Mouse (Mus musculus): ENCODE data around the gene Fam110a. TPM values are rescaled to one million over a fixed set of nuclear protein-coding genes. Genes with fewer than 3 reads are reported as not detected.
A peak's percentile ranks its signal among the peaks of the same experiment; 100 is the strongest.
"Not testable (repeated sequence)": the region's sequence is repeated elsewhere in the genome, so short reads cannot be mapped to it uniquely, and the experiment has no call there.

Fam110a gene
- total RNA-seq, 2 experiments from 2014 or later: 3.8 to 4.8 TPM

- no peak for DNase-seq
- intact Hi-C loops (cut with DNase I; ENCODE audit: low total_unique reads): no loop called here
Measured at GRCm38 (mm10) chr2:151998505-151998899, 18.5 kb upstream of the Fam110a start.

- intact Hi-C loops (cut with DNase I; ENCODE audit: low total_unique reads): no loop called here
- DNase-seq: no peak
Measured at GRCm38 (mm10) chr2:151997776-151998504, 17.9 kb upstream of the Fam110a start.

GRCm38 (mm10) chr2:151997190-151997575 lies 17.2 kb upstream of the Fam110a start:
- not testable (repeated sequence) for DNase-seq

GRCm38 (mm10) chr2:151996229-151997189 lies 16.5 kb upstream of the Fam110a start, which contains the start of gene Slc52a3:
TSS of gene Slc52a3 (plus strand) at chr2:151996511.
- peak; percentile 82 for DNase-seq
- intact Hi-C loops (cut with DNase I; ENCODE audit: low total_unique reads): no loop called here

More at GRCm38 (mm10) chr2:151997190-151997575, 17.2 kb upstream of the Fam110a start:
- intact Hi-C loops (cut with DNase I; ENCODE audit: low total_unique reads): not testable (repeated sequence)

GRCm38 (mm10) chr2:151994350-151995122 lies 14.5 kb upstream of the Fam110a start:
- peak; percentile 71 for DNase-seq
- intact Hi-C loops (cut with DNase I; ENCODE audit: low total_unique reads): loop anchor here (2.0 to 5.0 kb wide), 3 partner anchors 52 to 117 kb away; no protein-coding TSS in a partner anchor

- intact Hi-C loops (cut with DNase I; ENCODE audit: low total_unique reads): loop anchor here (5.0 kb wide), 2 partner anchors 49 to 114 kb away; no protein-coding TSS in a partner anchor
- no peak for DNase-seq
Measured at GRCm38 (mm10) chr2:151991446-151991845, 11.4 kb upstream of the Fam110a start.

GRCm38 (mm10) chr2:151990985-151991394 lies 11.0 kb upstream of the Fam110a start:
- intact Hi-C loops (cut with DNase I; ENCODE audit: low total_unique reads): loop anchor here (5.0 kb wide), 2 partner anchors 49 to 114 kb away; no protein-coding TSS in a partner anchor
- no peak for DNase-seq

GRCm38 (mm10) chr2:151988978-151989377 lies 9.0 kb upstream of the Fam110a start:
- DNase-seq: no peak
- intact Hi-C loops (cut with DNase I; ENCODE audit: low total_unique reads): no loop called here

GRCm38 (mm10) chr2:151986958-151987357 lies 6.9 kb upstream of the Fam110a start:
- no peak for DNase-seq
- intact Hi-C loops (cut with DNase I; ENCODE audit: low total_unique reads): no loop called here

GRCm38 (mm10) chr2:151985426-151986172 lies 5.6 kb upstream of the Fam110a start:
- intact Hi-C loops (cut with DNase I; ENCODE audit: low total_unique reads): no loop called here
- no peak for DNase-seq

- DNase-seq: no peak
- intact Hi-C loops (cut with DNase I; ENCODE audit: low total_unique reads): no loop called here
Measured at GRCm38 (mm10) chr2:151984019-151984418, 4.0 kb upstream of the Fam110a start.

GRCm38 (mm10) chr2:151982476-151982875 lies 2.5 kb upstream of the Fam110a start:
- no peak for DNase-seq
- intact Hi-C loops (cut with DNase I; ENCODE audit: low total_unique reads): no loop called here

GRCm38 (mm10) chr2:151981268-151981667 lies 1.2 kb upstream of the Fam110a start:
- intact Hi-C loops (cut with DNase I; ENCODE audit: low total_unique reads): no loop called here
- no peak for DNase-seq

- intact Hi-C loops (cut with DNase I; ENCODE audit: low total_unique reads): no loop called here
- DNase-seq: no peak
Measured at GRCm38 (mm10) chr2:151980355-151980693, 305 bp upstream of the Fam110a start.

GRCm38 (mm10) chr2:151978494-151978893 lies 1.5 kb downstream of the Fam110a start:
- intact Hi-C loops (cut with DNase I; ENCODE audit: low total_unique reads): no loop called here
- DNase-seq: no peak

GRCm38 (mm10) chr2:151977689-151978440 lies 2.2 kb downstream of the Fam110a start:
- intact Hi-C loops (cut with DNase I; ENCODE audit: low total_unique reads): no loop called here
- peak; percentile 82 for DNase-seq

GRCm38 (mm10) chr2:151976067-151976466 lies 4.0 kb downstream of the Fam110a start:
- intact Hi-C loops (cut with DNase I; ENCODE audit: low total_unique reads): no loop called here
- no peak for DNase-seq

- no peak for DNase-seq
- intact Hi-C loops (cut with DNase I; ENCODE audit: low total_unique reads): no loop called here
Measured at GRCm38 (mm10) chr2:151975295-151975694, 4.7 kb downstream of the Fam110a start.

All from gastrocnemius, postnatal 14 days (tissue).